ENCODE assay signal across 9 mouse cellular contexts in genomic region chr4:9184451-9185121, GRCm38 (mm10).
DNase-seq lines count a peak whose midpoint lies in the region; ATAC-seq lines count a peak whose summit lies in the region.
"Had no signal": no experiment of that assay in that cellular context is flagged by ENCODE, and none has a peak within 500 bp of the region (broad histone marks: within the 10 kb centered on the region; RNA-seq: fewer than 3 reads in every experiment).

No protein-coding gene starts in this region.

- H3K4me3 ChIP-seq in kidney, embryonic 14.5 days (ENCODE audit: low read length): no peak overlapping the region
- H3K4me3 ChIP-seq in heart, embryonic 10.5 days: peak overlapping the region; percentile 51
- peak overlapping the region; percentile 11 for H3K4me3 ChIP-seq in limb, embryonic 12.5 days (replicated peaks)
- H3K4me3 ChIP-seq in midbrain, embryonic 13.5 days (replicated peaks): peak overlapping the region; percentile 23

- no peak overlapping the region for H3K27ac ChIP-seq in kidney, embryonic 14.5 days (ENCODE audit: low read depth, low read length)
- peak overlapping the region; percentile 84 for H3K27ac ChIP-seq in heart, embryonic 10.5 days
- no peak overlapping the region for H3K27ac ChIP-seq in limb, embryonic 12.5 days
- H3K27ac ChIP-seq in midbrain, embryonic 13.5 days: peak overlapping the region; percentile 90

- H3K9ac ChIP-seq in kidney, embryonic 14.5 days (ENCODE audit: low read depth, low read length): no peak overlapping the region
- no peak overlapping the region for H3K9ac ChIP-seq in limb, embryonic 12.5 days (replicated peaks)
- H3K9ac ChIP-seq in midbrain, embryonic 13.5 days (replicated peaks): peak overlapping the region; percentile 57

- no peaks in the 10 kb centered on the region for H3K36me3 ChIP-seq in kidney, embryonic 14.5 days (ENCODE audit: control insufficient read depth, insufficient read depth, low read length)
- H3K36me3 ChIP-seq in heart, embryonic 10.5 days: no peaks in the 10 kb centered on the region
- no peaks in the 10 kb centered on the region for H3K36me3 ChIP-seq in limb, embryonic 12.5 days
- H3K36me3 ChIP-seq in midbrain, embryonic 13.5 days: no peaks in the 10 kb centered on the region

- H3K27me3 ChIP-seq in kidney, embryonic 14.5 days (ENCODE audit: control insufficient read depth, insufficient read depth, low read length): no peaks in the 10 kb centered on the region
- H3K27me3 ChIP-seq in heart, embryonic 10.5 days (ENCODE audit: insufficient read depth, poor library complexity, severe bottlenecking): no peaks in the 10 kb centered on the region
- H3K27me3 ChIP-seq in limb, embryonic 12.5 days: no peaks in the 10 kb centered on the region
- no peaks in the 10 kb centered on the region for H3K27me3 ChIP-seq in midbrain, embryonic 13.5 days

- H3K9me3 ChIP-seq in kidney, embryonic 14.5 days (ENCODE audit: control insufficient read depth, low read length): no peaks in the 10 kb centered on the region
- H3K9me3 ChIP-seq in heart, embryonic 10.5 days: no peaks in the 10 kb centered on the region
- no peaks in the 10 kb centered on the region for H3K9me3 ChIP-seq in limb, embryonic 12.5 days
- H3K9me3 ChIP-seq in midbrain, embryonic 13.5 days: no peaks in the 10 kb centered on the region

- WGBS in kidney, embryonic 14.5 days: under 1% methylated on average over 12 of the region's 12 CpGs
- WGBS in heart, embryonic 10.5 days: under 1% methylated on average over 12 of the region's 12 CpGs
- 2% methylated on average over 12 of the region's 12 CpGs for WGBS in limb, embryonic 12.5 days
- 0% methylated on average over 12 of the region's 12 CpGs for WGBS in midbrain, embryonic 13.5 days

- no peaks in the 10 kb centered on the region; the same call in 1 of the 2 replicates for H3K4me1 ChIP-seq in kidney, embryonic 14.5 days (ENCODE audit: control insufficient read depth, insufficient read depth, low read length)
- H3K4me1 ChIP-seq in heart, embryonic 10.5 days: peaks cover 32% of the 10 kb centered on the region
- H3K4me1 ChIP-seq in limb, embryonic 12.5 days (replicated peaks): peaks cover 12% of the 10 kb centered on the region; the same call in 1 of the 2 replicates
- H3K4me1 ChIP-seq in midbrain, embryonic 13.5 days (replicated peaks): peaks cover 17% of the 10 kb centered on the region

- no peak for DNase-seq in kidney, adult 9 months
- DNase-seq in cerebellum, adult 9-11 months: peak; percentile 40
- DNase-seq in heart, embryonic 10.5 days (ENCODE audit: low spot score): peak; percentile 81
- DNase-seq in urinary bladder, adult 18-20 months (ENCODE audit: low spot score in 2 of 2): no peak
- no peak for DNase-seq in left cerebral cortex, adult 18-20 months (ENCODE audit: low spot score in 2 of 2)

- peak overlapping the region; percentile 17; the same call in 1 of the 2 replicates for H3K4me2 ChIP-seq in kidney, embryonic 14.5 days (replicated peaks; ENCODE audit: low read depth, low read length)
- H3K4me2 ChIP-seq in limb, embryonic 12.5 days: peak overlapping the region; percentile 51
- peak overlapping the region; percentile 52 for H3K4me2 ChIP-seq in midbrain, embryonic 13.5 days (replicated peaks)

- peak; percentile 69; the same call in 1 of the 2 replicates for ATAC-seq in kidney, embryonic 14.5 days (ENCODE audit: low FRiP score, low TSS enrichment)
- ATAC-seq in limb, embryonic 12.5 days (ENCODE audit: insufficient number of reproducible peaks, insufficient read depth, low FRiP score, low TSS enrichment, low read depth): peak; percentile 63; the same call in 1 of the 2 replicates
- ATAC-seq in midbrain, embryonic 13.5 days: peak; percentile 96
- ATAC-seq: Patski had no signal

Comparison
In these comparisons a context has a peak if more than half of its experiments do, and no peak if none do; other contexts are left out.
1. H3K27ac ChIP-seq: peak in heart, embryonic 10.5 days (single experiment) and midbrain, embryonic 13.5 days (single experiment); none in kidney, embryonic 14.5 days (single experiment) and limb, embryonic 12.5 days (single experiment).
2. DNase-seq: peak in cerebellum, adult 9-11 months (single experiment) and heart, embryonic 10.5 days (single experiment); none in kidney, adult 9 months (single experiment), urinary bladder, adult 18-20 months (0 of 2) and left cerebral cortex, adult 18-20 months (0 of 2).
3. Peak in every context shown above with its lines, with median percentiles within 50 percentile points of each other: ATAC-seq and H3K4me2 ChIP-seq.